ENCODE assay signal across 7 mouse cellular contexts in the genomic region with DNA sequence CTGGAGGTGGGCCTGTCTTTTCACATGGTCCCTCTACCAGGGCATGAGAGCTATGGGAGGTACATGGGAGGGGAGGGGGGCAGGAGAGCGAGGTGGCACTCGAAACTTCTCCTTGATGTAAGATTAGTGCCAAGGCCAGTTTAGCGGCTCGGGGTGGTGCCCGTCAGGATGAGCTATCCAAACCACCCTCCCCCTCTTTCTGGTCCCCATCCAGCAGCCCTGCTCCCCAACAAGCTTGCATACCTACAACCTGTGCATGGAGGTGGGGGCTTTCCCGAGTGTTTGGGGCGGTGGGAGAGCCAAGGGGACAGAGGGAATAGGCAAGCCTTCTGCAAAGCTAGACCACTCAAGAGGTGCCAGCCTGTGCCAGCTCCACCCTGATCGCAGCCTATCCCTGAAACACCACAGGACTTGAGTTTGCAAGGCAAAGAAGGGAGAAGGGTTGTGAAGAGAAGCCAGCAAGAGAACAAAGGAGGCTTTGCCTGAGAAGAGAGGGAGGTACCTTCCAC. TPM values are rescaled to one million over a fixed set of nuclear protein-coding genes. Genes with fewer than 3 reads are reported as not detected.
DNase-seq lines count a peak whose midpoint lies in the region; ATAC-seq and TF ChIP-seq lines count a peak whose summit lies in the region.

No protein-coding gene starts in this region.

- no peaks in the 10 kb centered on the region for H3K27me3 ChIP-seq in neural tube, embryonic 11.5 days (ENCODE audit: control insufficient read depth, insufficient read depth, low read length)
- no peaks in the 10 kb centered on the region for H3K27me3 ChIP-seq in forebrain, embryonic 13.5 days
- H3K27me3 ChIP-seq in intestine, postnatal 0 days (replicated peaks; ENCODE audit: control insufficient read depth, insufficient read depth, low read length) = no peaks in the 10 kb centered on the region
- no peaks in the 10 kb centered on the region for H3K27me3 ChIP-seq in stomach, embryonic 15.5 days (replicated peaks)

- ATAC-seq in neural tube, embryonic 11.5 days (ENCODE audit: insufficient read depth, low FRiP score, low TSS enrichment) = no peak
- peak; percentile 31 for ATAC-seq in forebrain, embryonic 13.5 days
- no peak for ATAC-seq in intestine, postnatal 0 days
- ATAC-seq in stomach, embryonic 15.5 days (ENCODE audit: insufficient read depth, low FRiP score, low read depth) = no peak

- H3K4me2 ChIP-seq in neural tube, embryonic 11.5 days (ENCODE audit: low read depth) = peak overlapping the region; percentile 54
- peak overlapping the region; percentile 64 for H3K4me2 ChIP-seq in forebrain, embryonic 13.5 days
- peak overlapping the region; percentile 70 for H3K4me2 ChIP-seq in intestine, postnatal 0 days (replicated peaks; ENCODE audit: low read depth)
- H3K4me2 ChIP-seq in stomach, embryonic 15.5 days = peak overlapping the region; percentile 83

- H3K9ac ChIP-seq in neural tube, embryonic 11.5 days (ENCODE audit: low read length) = peak overlapping the region; percentile 20
- H3K9ac ChIP-seq in forebrain, embryonic 13.5 days = peak overlapping the region; percentile 58
- peak overlapping the region; percentile 45; the same call in 1 of the 2 replicates for H3K9ac ChIP-seq in intestine, postnatal 0 days (ENCODE audit: low read depth, low read length)
- peak overlapping the region; percentile 32; the same call in 1 of the 2 replicates for H3K9ac ChIP-seq in stomach, embryonic 15.5 days

- DNase-seq in neural tube, embryonic 11.5 days (ENCODE audit: low spot score) = no peak
- DNase-seq in neural tube, embryonic 10.5 days (ENCODE audit: extremely low spot score, low spot score) = no peak
- DNase-seq in cerebellum, adult 18-20 months = no peak
- DNase-seq in right cerebral cortex, adult 2 months (ENCODE audit: low spot score in 2 of 2) = no peak

- TF ChIP-seq CTCF in intestine, postnatal 0 days (IDR thresholded peaks at IDR 0.05; ENCODE audit: low read depth) = no peak

- 0 out of 2 replicates have a peak, but pooled peaks cover 4% of the 10 kb centered on the region for H3K4me1 ChIP-seq in neural tube, embryonic 11.5 days (ENCODE audit: control insufficient read depth, insufficient read depth, low read length)
- peaks cover 16% of the 10 kb centered on the region for H3K4me1 ChIP-seq in forebrain, embryonic 13.5 days
- 0 out of 2 replicates have a peak, but pooled peaks cover 6% of the 10 kb centered on the region for H3K4me1 ChIP-seq in intestine, postnatal 0 days (replicated peaks; ENCODE audit: control insufficient read depth, insufficient read depth, low read length)
- H3K4me1 ChIP-seq in stomach, embryonic 15.5 days = peaks cover 11% of the 10 kb centered on the region; the same call in 1 of the 2 replicates

- H3K9me3 ChIP-seq in neural tube, embryonic 11.5 days (ENCODE audit: control insufficient read depth, low read length) = no peaks in the 10 kb centered on the region
- no peaks in the 10 kb centered on the region for H3K9me3 ChIP-seq in forebrain, embryonic 13.5 days (replicated peaks)
- no peaks in the 10 kb centered on the region for H3K9me3 ChIP-seq in intestine, postnatal 0 days (ENCODE audit: control insufficient read depth)
- no peaks in the 10 kb centered on the region for H3K9me3 ChIP-seq in stomach, embryonic 15.5 days

- 45% methylated on average over 8 of the region's 8 CpGs for WGBS in neural tube, embryonic 11.5 days
- WGBS in forebrain, embryonic 13.5 days = 36% methylated on average over 8 of the region's 8 CpGs
- WGBS in intestine, postnatal 0 days = 55% methylated on average over 8 of the region's 8 CpGs
- 45% methylated on average over 8 of the region's 8 CpGs for WGBS in stomach, embryonic 15.5 days

- peak overlapping the region; percentile 1; the same call in 1 of the 2 replicates for H3K27ac ChIP-seq in neural tube, embryonic 11.5 days (ENCODE audit: low read depth, low read length)
- H3K27ac ChIP-seq in forebrain, embryonic 13.5 days = peak overlapping the region; percentile 78
- 0 out of 2 replicates have a peak overlapping the region, but pooled peaks have one; percentile 2 for H3K27ac ChIP-seq in intestine, postnatal 0 days (ENCODE audit: low read depth, low read length)
- H3K27ac ChIP-seq in stomach, embryonic 15.5 days = peak overlapping the region; percentile 90

- H3K36me3 ChIP-seq in neural tube, embryonic 11.5 days (ENCODE audit: control insufficient read depth, insufficient read depth, low read length) = no peaks in the 10 kb centered on the region
- no peaks in the 10 kb centered on the region for H3K36me3 ChIP-seq in forebrain, embryonic 13.5 days (ENCODE audit: poor library complexity, severe bottlenecking)
- H3K36me3 ChIP-seq in intestine, postnatal 0 days (ENCODE audit: control insufficient read depth, insufficient read depth) = no peaks in the 10 kb centered on the region
- no peaks in the 10 kb centered on the region for H3K36me3 ChIP-seq in stomach, embryonic 15.5 days

- H3K4me3 ChIP-seq in neural tube, embryonic 11.5 days (ENCODE audit: low read depth, low read length) = peak overlapping the region; percentile 24
- peak overlapping the region; percentile 36 for H3K4me3 ChIP-seq in forebrain, embryonic 13.5 days
- peak overlapping the region; percentile 39 for H3K4me3 ChIP-seq in intestine, postnatal 0 days (ENCODE audit: low read depth, low read length)
- peak overlapping the region; percentile 45 for H3K4me3 ChIP-seq in stomach, embryonic 15.5 days (replicated peaks)

RNA-seq across cellular contexts. Expression of a gene that starts 26.8 kb away (rescaled TPM):
- polyA plus RNA-seq in neural tube, embryonic 11.5 days (2014; fragmentation: Nextera tagmentation; extraction: Ambion mirVana) = 19.4 and 22.7 TPM in 2 replicates
- polyA plus RNA-seq in forebrain, embryonic 13.5 days (2015; fragmentation: Nextera tagmentation; extraction: Ambion mirVana) = 28.9 and 35.8 TPM in 2 replicates
- polyA plus RNA-seq in intestine, postnatal 0 days (2015; fragmentation: Nextera tagmentation; extraction: Ambion mirVana) = 6.7 and 6.9 TPM in 2 replicates
- polyA plus RNA-seq in stomach, embryonic 15.5 days (2015; fragmentation: Nextera tagmentation; extraction: Ambion mirVana) = 19.2 and 20.3 TPM in 2 replicates

Comparison
In these comparisons a context has a peak if more than half of its experiments do, and no peak if none do; other contexts are left out.
1. H3K27ac ChIP-seq: peak in every context shown above with its lines; median percentile 90 in stomach, embryonic 15.5 days; 78 in forebrain, embryonic 13.5 days; 2 in intestine, postnatal 0 days; 1 in neural tube, embryonic 11.5 days.